Mouse (Mus musculus) midbrain, embryonic 11.5 days (tissue): ENCODE data around the gene Zfp523. TPM values are rescaled to one million over a fixed set of nuclear protein-coding genes. Genes with fewer than 3 reads are reported as not detected.

Experiments
- ATAC-seq: fragments of 200-750 bp; cut with Nextera tagmentation; 2 replicates; pipeline ENCODE4 v1.8.0; 2017; ENCODE audit warnings: moderate TSS enrichment, moderate library complexity; ENCODE audit not compliant: low FRiP score
- DNase-seq: peaks from one replicate; pipeline ENCODE4 v3.0.0; 2015; ENCODE audit warnings: low spot score; ENCODE audit errors: missing footprints
- H3K27ac ChIP-seq: fragments of 300-500 bp; sonication (generic); 2 replicates; pipeline ENCODE4 v1.5.1; 2014; ENCODE audit warnings: low read depth, low read length
- H3K27me3 ChIP-seq: fragments of 300-500 bp; sonication (generic); 2 replicates; pipeline ENCODE4 v1.6.1; 2014; ENCODE audit warnings: mild to moderate bottlenecking, low read length, moderate library complexity, mixed read lengths; ENCODE audit not compliant: control insufficient read depth, insufficient read depth
- H3K36me3 ChIP-seq: fragments of 300-500 bp; sonication (generic); 2 replicates; pipeline ENCODE4 v1.6.1; 2014; ENCODE audit warnings: mild to moderate bottlenecking, low read length, moderate library complexity, mixed read lengths; ENCODE audit not compliant: control insufficient read depth, insufficient read depth
- H3K4me1 ChIP-seq: fragments of 300-500 bp; sonication (generic); 2 replicates; pipeline ENCODE4 v1.6.1; 2014; ENCODE audit warnings: low read length; ENCODE audit not compliant: control insufficient read depth, insufficient read depth
- H3K4me2 ChIP-seq: fragments of 300-500 bp; sonication (generic); 2 replicates; pipeline ENCODE4 v1.6.1; 2014; ENCODE audit warnings: mild to moderate bottlenecking, moderate library complexity
- H3K4me3 ChIP-seq: fragments of 300-500 bp; sonication (generic); 2 replicates; pipeline ENCODE4 v1.5.1; 2014; ENCODE audit warnings: low read depth, low read length
- H3K9ac ChIP-seq: fragments of 300-500 bp; sonication (generic); 2 replicates; pipeline ENCODE4 v1.6.1; 2014; ENCODE audit warnings: low read length
- H3K9me3 ChIP-seq: fragments of 300-500 bp; sonication (generic); 2 replicates; pipeline ENCODE4 v1.6.1; 2016; ENCODE audit warnings: low read length; ENCODE audit not compliant: control insufficient read depth
- WGBS: fragments of 180-500 bp; shearing (Covaris S2); extraction: QIAGEN DNeasy Blood & Tissue Kit; methylation state at CpG from one replicate; pipeline ENCODE4 v1.1.7; 2014; 5-methylcytosine and 5-hydroxymethylcytosine counted together
- polyA plus RNA-seq: library from polyadenylated mRNA; unstranded; fragments of >200 nt; fragmentation: Nextera tagmentation; extraction: Ambion mirVana; gene quantifications from 2 replicates; pipeline ENCODE4 v1.2.1, GENCODE M21; 2014

Zfp523 gene
- polyA plus RNA-seq, 1 experiment from 2014 or later, result 30.2 TPM

DNA sequence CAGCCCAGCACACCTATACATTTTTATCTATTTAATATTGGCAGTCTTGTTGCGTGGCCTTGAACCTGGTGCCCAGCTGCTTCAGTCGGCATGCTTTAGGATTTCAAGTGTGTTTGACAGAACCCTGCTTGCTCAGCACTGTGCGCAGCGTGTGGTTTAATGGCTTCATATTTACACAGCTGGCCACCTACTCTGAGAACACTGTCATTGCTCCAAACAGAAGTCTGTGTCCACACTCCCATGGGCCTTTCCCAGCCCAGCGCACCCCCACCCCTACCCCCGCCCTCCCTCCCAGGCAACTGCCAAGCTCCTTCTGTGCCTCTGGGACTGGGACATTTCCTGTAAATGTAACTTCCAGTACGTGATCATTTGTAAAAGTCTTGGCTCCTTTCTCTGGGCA lies 76.3 kb downstream of the Zfp523 start:
- no peak overlapping the region for H3K4me3 ChIP-seq
- H3K4me1 ChIP-seq, result no peaks in the 10 kb centered on the region
- no peaks in the 10 kb centered on the region for H3K9me3 ChIP-seq
- 81% methylated on average over 7 of the region's 7 CpGs for WGBS
- DNase-seq (no peak), ATAC-seq (peak; percentile 58; the same call in 1 of the 2 replicates)
- H3K36me3 ChIP-seq, result no peaks in the 10 kb centered on the region
- no peaks in the 10 kb centered on the region for H3K27me3 ChIP-seq
- no peak overlapping the region for H3K4me2 ChIP-seq
- H3K9ac ChIP-seq, result no peak overlapping the region
- no peak overlapping the region for H3K27ac ChIP-seq

- H3K27me3 ChIP-seq, result no peaks in the 10 kb centered on the region
- no peak for DNase-seq
- WGBS, result 81% methylated on average over 4 of the region's 4 CpGs
- no peak overlapping the region for H3K4me3 ChIP-seq
- no peak overlapping the region for H3K9ac ChIP-seq
- H3K27ac ChIP-seq, result no peak overlapping the region
- H3K36me3 ChIP-seq, result no peaks in the 10 kb centered on the region; the same call in 1 of the 2 replicates
- H3K4me1 ChIP-seq, result no peaks in the 10 kb centered on the region
- H3K4me2 ChIP-seq, result no peak overlapping the region
- ATAC-seq, result no peak
- no peaks in the 10 kb centered on the region for H3K9me3 ChIP-seq
These were observed 77.9 kb downstream of the Zfp523 start for GRCm38 (mm10) chr17:28254804-28255203.

Other genes starting within 250 kb of the Zfp523 start
- 0.70 and 1.0 TPM in 2 replicates for gene Tcp11, start 96.5 kb upstream of the Zfp523 start, polyA plus RNA-seq
- 10.1 and 10.2 TPM in 2 replicates for gene Scube3, start 35.0 kb upstream of the Zfp523 start, polyA plus RNA-seq
- gene Def6, start 30.6 kb downstream of the Zfp523 start, polyA plus RNA-seq, result 1.7 and 1.8 TPM in 2 replicates
- 1.7 and 1.8 TPM in 2 replicates for gene Ppard, start 55.6 kb downstream of the Zfp523 start, polyA plus RNA-seq
- 18.5 and 19.5 TPM in 2 replicates for gene Fance, start 136.4 kb downstream of the Zfp523 start, polyA plus RNA-seq
- 465 and 471 TPM in 2 replicates for gene Rpl10a, start 151.3 kb downstream of the Zfp523 start, polyA plus RNA-seq
- 3.5 and 3.7 TPM in 2 replicates for gene Tead3, start 173.7 kb downstream of the Zfp523 start, polyA plus RNA-seq
- 4.6 and 4.9 TPM in 2 replicates for gene Tulp1, start 188.1 kb downstream of the Zfp523 start, polyA plus RNA-seq